Mouse (Mus musculus) thymus, adult 2 months (tissue): ENCODE data around the gene Kif6.

Experiments
- CTCF ChIP-seq: fragments of 200-500 bp; IDR thresholded peaks from 2 replicates; pipeline ENCODE4 v1.5.1; 2012; ENCODE audit warnings: mild to moderate bottlenecking, control low read depth, low read length, moderate library complexity, borderline replicate concordance; ENCODE audit not compliant: control insufficient read depth, poor library complexity, insufficient read depth; ENCODE audit errors: extremely low read depth
- POLR2A ChIP-seq: fragments of 200-500 bp; IDR thresholded peaks from 2 replicates; pipeline ENCODE4 v1.6.1; 2012; ENCODE audit warnings: mild to moderate bottlenecking, low read length, control low read depth, moderate library complexity; ENCODE audit not compliant: control insufficient read depth, poor library complexity, insufficient read depth; ENCODE audit errors: extremely low read depth

DNA sequence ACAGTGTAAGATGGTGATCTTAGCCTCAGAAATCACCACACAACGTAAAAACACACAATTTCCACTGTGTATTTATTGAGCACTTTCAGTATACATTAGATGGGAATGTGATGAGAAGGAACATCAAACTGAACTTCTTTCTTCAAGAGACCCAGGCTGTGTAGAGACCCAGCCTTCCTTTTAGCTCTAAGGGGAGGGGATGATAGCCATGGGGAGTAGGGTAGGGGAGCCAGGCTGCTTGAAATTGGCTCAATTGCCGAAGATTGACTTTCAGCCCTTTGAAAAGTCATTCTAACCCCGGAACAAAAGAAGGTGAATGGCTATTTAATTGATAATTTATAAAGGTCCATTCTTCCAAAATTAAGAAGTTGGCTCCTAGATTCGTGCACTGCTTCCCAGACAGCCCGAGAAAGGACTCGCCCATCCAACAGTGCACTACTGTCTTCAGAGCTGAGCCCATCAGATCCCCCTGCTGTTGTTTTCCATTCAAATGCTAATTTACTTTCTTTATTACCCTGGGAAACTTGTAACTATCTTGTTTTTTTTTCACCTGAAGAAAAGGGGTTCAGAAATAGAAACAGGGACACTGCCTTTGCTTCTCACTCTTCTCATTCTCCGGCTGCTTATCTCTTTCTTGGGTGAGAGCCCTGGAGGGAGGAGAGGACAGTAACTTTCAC lies 7.4 kb upstream of the Kif6 start:
- TF ChIP-seq CTCF = no peak
- TF ChIP-seq POLR2A = no peak
